Mouse (Mus musculus): ENCODE results near the gene Fancl. TPM values are rescaled to one million over a fixed set of nuclear protein-coding genes. Genes with fewer than 3 reads are reported as not detected.

Gene Fancl
- polyA plus RNA-seq, 1 experiment from 2014 or later = 13.5 TPM

DNA sequence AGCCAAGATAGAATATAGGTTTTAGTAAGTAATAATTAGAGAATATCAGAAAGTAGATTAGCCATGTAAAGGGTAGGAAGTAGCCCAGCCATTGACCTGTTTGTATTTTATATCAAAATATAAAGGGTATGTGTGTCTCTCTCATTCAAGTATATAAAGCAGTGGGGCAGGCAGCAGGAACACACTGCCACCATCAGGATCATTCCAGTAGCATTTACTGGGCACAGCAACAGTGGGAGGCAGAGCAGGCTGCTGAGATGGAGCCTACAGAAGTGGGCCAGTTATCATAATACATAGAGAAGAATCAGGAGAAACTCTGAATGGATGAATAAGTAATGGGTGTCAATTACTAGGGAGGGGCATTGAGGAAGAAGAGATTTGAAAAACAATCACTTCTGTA lies 127.7 kb downstream of the Fancl start:
- no peak overlapping the region for H3K9ac ChIP-seq
- H3K4me1 ChIP-seq (replicated peaks) = no peaks in the 10 kb centered on the region
- no peaks in the 10 kb centered on the region for H3K9me3 ChIP-seq
- H3K36me3 ChIP-seq = no peaks in the 10 kb centered on the region
- no peak overlapping the region for H3K4me2 ChIP-seq
- no peaks in the 10 kb centered on the region for H3K27me3 ChIP-seq
- no peak overlapping the region for H3K27ac ChIP-seq (replicated peaks)
- no peak overlapping the region for H3K4me3 ChIP-seq
- ATAC-seq (ENCODE audit: low FRiP score, low read depth) = no peak

GRCm38 (mm10) chr11:26516086-26516485 lies 130.2 kb downstream of the Fancl start:
- Histone ChIP-seq H3K9ac (no peak overlapping the region), H3K4me3 (no peak overlapping the region), H3K9me3 (no peaks in the 10 kb centered on the region; the same call in 1 of the 2 replicates), H3K4me2 (no peak overlapping the region), H3K36me3 (no peaks in the 10 kb centered on the region), H3K4me1 (replicated peaks) (no peaks in the 10 kb centered on the region), H3K27ac (replicated peaks) (no peak overlapping the region), H3K27me3 (no peaks in the 10 kb centered on the region)
- ATAC-seq (ENCODE audit: low FRiP score, low read depth) = no peak
- 71% methylated on average over 2 of the region's 2 CpGs for WGBS

DNA sequence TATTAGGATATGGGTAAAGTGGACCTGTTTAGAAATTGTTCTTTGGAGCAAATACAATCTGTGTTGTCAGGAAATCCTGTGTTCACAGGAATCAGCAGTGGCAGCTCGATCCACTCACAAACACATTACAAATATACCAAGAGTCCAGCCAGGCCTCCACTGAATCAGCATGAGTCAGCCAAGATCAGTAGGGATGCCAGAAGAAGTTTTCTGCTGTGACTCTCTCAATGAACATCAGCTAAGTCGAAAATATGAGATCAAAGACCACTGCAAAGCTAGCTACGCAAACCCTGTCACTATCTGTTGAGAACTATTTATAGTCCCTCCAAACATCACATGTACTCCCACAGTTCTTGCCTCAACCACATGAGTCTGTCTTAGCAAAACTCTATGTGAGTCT lies 133.1 kb downstream of the Fancl start:
- WGBS = 88% methylated on average over 3 of the region's 3 CpGs

More for the DNA sequence above, 133.1 kb downstream of the Fancl start:
- no peaks in the 10 kb centered on the region for H3K36me3 ChIP-seq
- no peak overlapping the region for H3K4me2 ChIP-seq
- no peak overlapping the region for H3K4me3 ChIP-seq
- H3K27me3 ChIP-seq = no peaks in the 10 kb centered on the region
- H3K4me1 ChIP-seq (replicated peaks) = no peaks in the 10 kb centered on the region
- H3K9me3 ChIP-seq = no peaks in the 10 kb centered on the region; the same call in 1 of the 2 replicates
- no peak overlapping the region for H3K27ac ChIP-seq (replicated peaks)
- H3K9ac ChIP-seq = no peak overlapping the region
- no peak for ATAC-seq (ENCODE audit: low FRiP score, low read depth)

Other genes with a start within 250 kb of the Fancl start
- 13.7 and 13.9 TPM in 2 replicates for gene 5730522E02Rik, start 175.4 kb upstream of the Fancl start, polyA plus RNA-seq (2015; fragmentation: Nextera tagmentation; extraction: Ambion mirVana)
- not detected in 2 replicates for gene Gm6899, start 207.1 kb downstream of the Fancl start, polyA plus RNA-seq (2015; fragmentation: Nextera tagmentation; extraction: Ambion mirVana)
- 3.3 and 3.8 TPM in 2 replicates for gene Vrk2, start 207.9 kb downstream of the Fancl start, polyA plus RNA-seq (2015; fragmentation: Nextera tagmentation; extraction: Ambion mirVana)

All from hindbrain, embryonic 15.5 days (tissue).